Mouse (Mus musculus): ENCODE measurements at regions not wholly inside any gene's neighbourhood (a gene's known extent, or its start where the extent isn't known, plus 50 kb on each side); places are given as distances from the start of the nearest gene placed in this dataset.

DNA sequence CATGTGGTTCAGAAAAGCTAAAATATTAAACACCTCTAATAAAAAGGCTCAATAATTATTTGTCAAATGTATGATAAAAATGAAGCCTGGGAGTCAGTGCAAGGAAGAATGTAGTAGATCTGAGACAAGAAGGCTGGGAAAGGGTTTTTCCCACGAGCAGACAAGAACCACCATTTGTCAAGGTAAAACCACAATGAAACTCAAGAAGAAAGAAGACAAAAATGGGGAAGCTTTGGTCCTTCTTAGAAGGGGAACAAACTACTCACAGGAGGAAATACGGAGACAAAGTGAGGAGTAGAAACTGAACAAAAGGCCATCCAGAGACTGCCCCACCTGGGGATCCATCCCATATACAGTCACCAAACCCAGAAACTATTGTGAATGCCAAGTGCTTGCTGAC lies 420.0 kb downstream of the Hs3st1 start:
- no peak for TF ChIP-seq ZNF384 (IDR thresholded peaks at IDR 0.05; ENCODE audit: low read depth, low read length)
- no peak for TF ChIP-seq HCFC1 (IDR thresholded peaks at IDR 0.05; ENCODE audit: borderline replicate concordance, insufficient read depth, low read length)
- TF ChIP-seq ZC3H11A (IDR thresholded peaks at IDR 0.05; ENCODE audit: borderline replicate concordance, low read depth, low read length), result no peak
- TF ChIP-seq CHD2 (IDR thresholded peaks at IDR 0.05; ENCODE audit: low read depth, low read length), result no peak

All from ES-E14 (cell line).